Mouse (Mus musculus) ES-E14 (cell line): ENCODE results near the gene Gpx5.

Experiments used
- HCFC1 ChIP-seq: IDR thresholded peaks from 2 replicates; pipeline ENCODE4 v1.6.1; 2012; ENCODE audit warnings: low read length, inconsistent platforms, borderline replicate concordance; ENCODE audit not compliant: insufficient read depth
- MAFK ChIP-seq: IDR thresholded peaks from 2 replicates; pipeline ENCODE4 v1.6.1; 2014; ENCODE audit warnings: mild to moderate bottlenecking, low read depth, low read length, inconsistent platforms; ENCODE audit not compliant: insufficient read depth
- ZNF384 ChIP-seq: IDR thresholded peaks from 2 replicates; pipeline ENCODE4 v1.6.1; 2012; ENCODE audit warnings: low read depth, low read length, inconsistent platforms

DNA sequence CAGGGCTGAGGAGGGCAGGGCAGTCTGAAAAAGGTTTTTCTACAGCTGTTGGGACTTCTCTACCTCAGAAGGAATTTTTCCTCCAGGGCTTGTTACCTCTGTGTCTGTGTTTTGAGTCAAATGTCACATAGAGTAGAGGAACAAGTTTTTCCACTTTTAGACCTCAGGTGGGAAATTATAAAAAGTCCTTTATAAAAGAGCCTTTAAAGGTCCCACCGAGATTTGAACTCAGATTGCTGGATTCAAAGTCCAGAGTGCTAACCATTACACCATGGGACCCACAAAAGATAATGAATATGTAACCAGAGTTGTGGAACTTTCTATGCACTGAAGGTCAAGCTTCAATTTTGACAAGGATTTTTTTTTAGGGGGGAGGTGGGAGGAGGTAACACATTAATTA lies 24.3 kb downstream of the Gpx5 start:
- TF ChIP-seq MAFK (peak; percentile 71), ZNF384 (no peak), HCFC1 (no peak)
